In the genomic region with DNA sequence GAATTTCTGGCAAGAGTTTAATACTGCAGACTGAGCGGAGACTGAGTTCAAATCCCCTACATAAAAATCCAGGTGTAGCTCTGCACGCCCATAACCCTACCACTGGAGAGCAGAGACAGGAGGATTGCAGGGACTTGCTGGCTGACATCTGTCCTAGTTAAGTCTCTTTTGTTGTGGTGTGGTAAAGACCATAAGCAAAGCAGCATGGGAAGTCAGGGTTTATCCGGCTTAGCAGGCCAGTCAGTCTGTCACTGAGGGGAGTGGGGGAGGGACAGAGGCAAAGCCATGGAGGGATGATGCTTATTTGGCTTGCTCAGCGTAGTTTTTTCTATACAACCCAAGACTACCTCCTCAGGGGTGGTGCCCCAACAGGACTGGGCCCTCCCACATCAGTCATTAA, we compare ENCODE assay signal across 19 mouse cellular contexts.
"Had no signal": no experiment of that assay in that cellular context is flagged by ENCODE, and none has a peak within 500 bp of the region (broad histone marks: within the 10 kb centered on the region; RNA-seq: fewer than 3 reads in every experiment).

No protein-coding gene starts in this region.

- H3K4me2 ChIP-seq: liver, embryonic 11.5 days; liver, embryonic 13.5 days; liver, embryonic 15.5 days; lung, embryonic 15.5 days; midbrain, embryonic 13.5 days; neural tube, embryonic 12.5 days; stomach, embryonic 15.5 days had no signal

- H3K27ac ChIP-seq: liver, embryonic 13.5 days; liver, embryonic 15.5 days; lung, embryonic 15.5 days; macrophage; midbrain, embryonic 13.5 days; neural tube, embryonic 12.5 days; stomach, embryonic 15.5 days; stomach, postnatal 0 days had no signal

- H3K9me3 ChIP-seq: liver, embryonic 13.5 days; liver, embryonic 15.5 days; lung, embryonic 15.5 days; megakaryocyte, embryonic 14.5 days; midbrain, embryonic 13.5 days; neural tube, embryonic 12.5 days; stomach, embryonic 15.5 days had no signal

- H3K4me3 ChIP-seq: liver, embryonic 13.5 days; liver, embryonic 15.5 days; lung, embryonic 15.5 days; megakaryocyte, embryonic 14.5 days; midbrain, embryonic 13.5 days; neural tube, embryonic 12.5 days; stomach, embryonic 15.5 days had no signal

- DNase-seq: liver; liver, embryonic 13.5 days; liver, postnatal 0 days; lung, adult 2 months; lung, postnatal 14 days; lung, postnatal 36 days; right cerebral cortex, postnatal 14 days; thymus, postnatal 14 days; thymus, postnatal 36 days had no signal

- H3K36me3 ChIP-seq: liver, embryonic 13.5 days; liver, embryonic 15.5 days; lung, embryonic 15.5 days; midbrain, embryonic 13.5 days; neural tube, embryonic 12.5 days; stomach, embryonic 15.5 days had no signal

- H3K27me3 ChIP-seq: liver, embryonic 13.5 days; liver, embryonic 15.5 days; lung, embryonic 15.5 days; midbrain, embryonic 13.5 days; neural tube, embryonic 12.5 days; stomach, embryonic 15.5 days had no signal

- H3K9ac ChIP-seq: liver, embryonic 13.5 days; liver, embryonic 15.5 days; liver, postnatal 0 days; lung, embryonic 15.5 days; midbrain, embryonic 13.5 days; neural tube, embryonic 12.5 days; stomach, embryonic 15.5 days had no signal

- ATAC-seq: liver, postnatal 0 days; lung, postnatal 0 days; midbrain, embryonic 13.5 days had no signal

- H3K4me1 ChIP-seq: liver, embryonic 15.5 days had no signal
